Mouse (Mus musculus) embryonic stem cell, embryonic (primary cell): ENCODE measurements at regions not wholly inside any gene's neighbourhood (a gene's known extent, or its start where the extent isn't known, plus 50 kb on each side); places are given as distances from the start of the nearest gene placed in this dataset.

Experiments used
- CTCF ChIA-PET, 4 experiments: fragments of 300-600 bp in 2 of 4; fragments of 350-600 bp in 2 of 4; sonication (Branson Sonifier 250); formaldehyde crosslinking; loops; one replicate each; lab custom pipeline; 2022; ENCODE audit warnings: inconsistent platforms in 2 of 4; lab: Charles Lee
- POLR2A ChIA-PET, 4 experiments: fragments of 300-600 bp in 2 of 4; fragments of 350-600 bp in 2 of 4; sonication (Branson Sonifier 250); formaldehyde crosslinking; loops; one replicate each; lab custom pipeline; 2022; ENCODE audit warnings: antibody characterized with exemption in 4 of 4, inconsistent platforms in 1 of 4; lab: Charles Lee

DNA sequence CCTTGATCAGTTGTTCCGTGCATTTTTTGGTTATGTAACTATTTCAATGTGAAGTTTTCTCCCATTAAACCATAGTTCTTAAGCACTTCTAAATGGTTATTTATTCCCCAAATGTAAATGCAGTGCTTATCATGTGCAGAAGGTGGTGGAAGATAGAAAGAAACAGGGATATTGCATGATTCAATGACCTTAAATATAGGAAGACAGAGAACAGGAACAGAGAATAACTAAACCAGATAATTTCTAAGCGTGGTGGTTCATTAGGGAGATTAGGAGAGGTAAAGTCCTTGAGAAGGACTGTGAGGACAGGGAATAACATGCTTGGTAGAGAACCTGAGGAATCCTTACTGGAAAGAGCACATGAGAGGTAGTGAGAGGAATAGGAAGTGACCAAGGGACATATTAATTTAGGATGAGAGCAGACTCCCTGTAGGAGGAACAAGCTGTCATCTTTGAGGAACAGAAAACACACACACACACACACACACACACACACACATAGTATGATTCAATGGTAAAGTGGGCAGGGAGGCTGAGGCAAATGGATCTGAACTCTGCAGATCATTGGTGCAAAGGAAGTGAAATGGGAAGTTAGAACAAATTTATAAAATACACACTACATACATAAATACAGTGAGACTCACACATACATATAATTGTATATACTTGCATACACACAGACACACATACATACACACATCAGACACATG lies 143.4 kb upstream of the Chl1 start:
- CTCF ChIA-PET, result no interaction called here
- POLR2A ChIA-PET, result no interaction called here

DNA sequence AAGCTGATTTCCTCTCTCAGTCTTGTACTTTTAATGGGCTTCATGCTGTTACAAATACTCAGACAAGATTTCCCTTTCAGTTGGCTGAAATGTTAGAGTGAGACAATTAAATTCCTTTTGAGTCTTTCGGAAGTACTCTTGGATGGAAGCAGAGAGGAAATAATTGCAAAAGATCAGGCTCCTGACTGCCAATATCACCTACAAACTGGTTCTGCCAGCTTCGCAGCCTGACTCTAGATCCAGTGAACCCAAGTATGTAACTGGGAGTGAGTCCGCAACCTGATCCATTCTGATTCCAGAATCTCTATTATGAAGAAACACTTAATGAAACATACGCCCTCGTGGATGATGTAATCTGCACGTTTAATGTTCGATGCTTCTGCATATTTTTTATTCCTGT lies 135.4 kb upstream of the Chl1 start:
- ChIA-PET POLR2A (no interaction called here), CTCF (no interaction called here)

DNA sequence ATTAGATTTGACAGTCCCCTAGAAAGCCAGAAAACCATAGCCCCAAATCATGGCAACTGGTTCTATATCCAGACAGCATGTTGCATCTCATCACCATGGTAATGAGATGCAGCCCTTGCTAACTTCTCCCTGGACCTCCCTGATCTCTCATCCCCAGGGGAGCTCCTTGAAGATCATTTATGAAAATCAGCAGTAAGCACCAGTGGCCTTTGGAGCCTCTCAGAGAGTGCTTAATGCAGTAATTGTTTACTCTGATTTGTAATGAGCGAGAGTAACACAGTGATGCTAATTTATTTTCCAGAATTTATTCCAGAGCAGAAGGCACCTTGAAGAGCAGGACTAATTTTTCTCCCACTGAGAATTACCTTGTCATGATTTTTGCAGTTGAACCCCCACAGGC lies 133.1 kb upstream of the Chl1 start:
- ChIA-PET CTCF (no interaction called here), POLR2A (no interaction called here)

DNA sequence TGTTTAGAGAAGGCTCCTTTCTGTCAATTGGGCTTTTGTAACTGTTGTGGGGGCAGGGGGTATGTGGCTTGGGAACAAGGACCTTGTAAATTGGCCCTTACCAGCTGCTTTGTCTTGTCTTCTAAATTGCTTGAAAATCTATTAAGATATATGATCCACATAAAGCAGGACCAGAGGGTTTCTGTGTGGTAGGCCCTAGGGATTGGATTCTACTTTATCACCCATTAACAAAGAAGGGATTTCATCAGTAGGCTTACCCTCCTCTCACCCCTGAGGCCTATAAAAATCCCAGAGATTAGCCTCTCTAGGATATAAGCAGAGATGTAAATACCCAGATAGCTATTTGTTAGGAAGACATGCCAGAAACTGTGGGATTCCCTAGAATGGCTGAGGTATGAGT lies 132.3 kb upstream of the Chl1 start:
- POLR2A ChIA-PET, result no interaction called here

DNA sequence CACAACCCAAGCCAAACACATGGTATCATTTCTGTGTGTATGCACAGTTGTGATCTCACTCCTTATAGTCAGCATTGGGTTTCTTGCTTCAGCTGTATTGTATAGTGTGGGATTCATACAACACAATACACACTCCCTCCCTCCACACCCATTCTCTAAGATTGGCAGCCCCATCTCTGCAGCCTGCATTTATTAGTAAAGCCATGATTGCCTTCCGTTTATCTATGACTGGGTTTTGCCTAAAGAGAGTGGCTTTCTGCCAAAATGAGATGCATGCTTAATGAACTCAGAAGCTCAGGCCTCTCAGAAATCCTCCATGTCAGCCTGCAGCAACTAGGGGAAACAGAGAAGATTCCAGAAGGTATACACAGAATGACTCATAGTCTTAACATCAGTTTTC lies 129.4 kb upstream of the Chl1 start:
- ChIA-PET POLR2A (no interaction called here), CTCF (no interaction called here)

More for the DNA sequence above, 132.3 kb upstream of the Chl1 start:
- CTCF ChIA-PET, result no interaction called here

DNA sequence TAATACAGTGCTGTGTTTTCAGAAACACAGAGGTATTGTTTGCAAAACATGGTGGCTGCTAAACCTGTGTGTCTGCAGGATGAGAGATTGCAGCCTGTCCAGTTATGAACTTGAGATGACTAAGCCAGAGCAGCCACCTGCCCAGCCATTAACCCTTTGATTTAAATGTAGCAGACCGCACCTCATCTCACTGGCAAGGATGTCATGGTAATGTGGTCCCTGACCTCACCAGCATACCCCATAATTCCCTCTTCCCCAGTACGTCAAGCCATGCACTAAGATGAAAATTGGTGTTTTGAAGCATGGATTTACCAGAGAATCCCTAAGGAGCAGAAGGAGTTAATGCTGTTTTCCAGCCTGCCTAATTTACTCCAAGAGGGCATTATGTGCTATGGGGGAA lies 128.5 kb upstream of the Chl1 start:
- CTCF ChIA-PET, result no interaction called here
- POLR2A ChIA-PET, result no interaction called here

DNA sequence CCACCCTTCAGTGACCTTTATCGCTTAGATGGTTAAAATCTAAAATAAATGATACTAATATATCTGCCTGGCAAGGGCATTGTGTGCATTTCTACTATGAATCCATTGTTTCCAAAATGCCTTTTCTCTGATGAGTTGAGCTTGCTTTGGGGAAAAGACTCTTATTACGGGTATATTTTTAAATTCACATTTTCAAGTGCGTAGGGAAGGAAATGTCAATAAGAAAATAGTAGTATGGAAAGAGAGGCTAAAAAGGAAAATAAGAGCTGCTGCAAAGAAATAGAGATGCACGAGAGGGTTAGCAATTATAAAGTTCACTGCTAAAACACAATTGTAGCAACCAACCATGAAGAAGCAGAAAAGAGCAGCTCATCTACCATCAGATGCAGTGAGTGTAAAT lies 123.8 kb upstream of the Chl1 start:
- ChIA-PET POLR2A (no interaction called here), CTCF (no interaction called here)

DNA sequence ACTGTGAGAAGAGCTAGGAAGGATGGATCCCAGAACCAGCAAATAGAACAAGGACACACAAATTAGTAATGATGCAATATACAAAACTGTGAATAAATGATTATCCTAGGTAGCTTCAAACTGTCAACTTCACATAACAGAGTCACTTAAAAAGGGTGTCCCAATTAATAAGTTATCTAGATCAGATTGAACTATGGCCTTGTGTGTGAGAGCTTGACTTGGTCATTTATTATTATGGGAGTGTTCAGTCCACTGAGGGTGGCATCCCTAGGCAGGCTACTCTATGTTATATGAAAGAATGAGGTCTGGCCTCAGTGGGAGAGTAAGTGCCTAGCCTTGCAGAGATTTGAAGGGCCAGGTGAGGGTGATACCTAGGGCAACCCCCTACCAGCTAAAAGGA lies 104.4 kb upstream of the Chl1 start:
- CTCF ChIA-PET, result no interaction called here
- POLR2A ChIA-PET, result no interaction called here

DNA sequence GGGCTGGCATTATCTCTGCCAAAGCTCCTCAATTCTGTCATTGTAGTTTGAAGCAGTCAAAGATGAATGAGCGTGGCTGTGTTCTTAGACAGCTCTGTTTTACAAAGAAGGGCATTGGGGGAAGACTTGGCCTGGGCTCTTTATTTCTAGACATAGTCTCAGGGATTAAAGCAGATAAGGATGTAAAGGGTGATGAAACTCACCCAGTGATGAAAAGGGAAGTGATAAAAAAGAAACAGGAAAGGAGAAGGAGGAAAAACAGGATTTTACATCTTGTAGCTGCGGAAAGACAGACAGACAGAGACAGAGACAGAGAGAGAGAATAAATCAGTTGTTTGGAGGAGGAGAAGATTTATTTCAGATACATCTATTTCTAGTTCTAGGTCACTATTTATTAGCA lies 95.5 kb upstream of the Chl1 start:
- ChIA-PET POLR2A (no interaction called here), CTCF (no interaction called here)

DNA sequence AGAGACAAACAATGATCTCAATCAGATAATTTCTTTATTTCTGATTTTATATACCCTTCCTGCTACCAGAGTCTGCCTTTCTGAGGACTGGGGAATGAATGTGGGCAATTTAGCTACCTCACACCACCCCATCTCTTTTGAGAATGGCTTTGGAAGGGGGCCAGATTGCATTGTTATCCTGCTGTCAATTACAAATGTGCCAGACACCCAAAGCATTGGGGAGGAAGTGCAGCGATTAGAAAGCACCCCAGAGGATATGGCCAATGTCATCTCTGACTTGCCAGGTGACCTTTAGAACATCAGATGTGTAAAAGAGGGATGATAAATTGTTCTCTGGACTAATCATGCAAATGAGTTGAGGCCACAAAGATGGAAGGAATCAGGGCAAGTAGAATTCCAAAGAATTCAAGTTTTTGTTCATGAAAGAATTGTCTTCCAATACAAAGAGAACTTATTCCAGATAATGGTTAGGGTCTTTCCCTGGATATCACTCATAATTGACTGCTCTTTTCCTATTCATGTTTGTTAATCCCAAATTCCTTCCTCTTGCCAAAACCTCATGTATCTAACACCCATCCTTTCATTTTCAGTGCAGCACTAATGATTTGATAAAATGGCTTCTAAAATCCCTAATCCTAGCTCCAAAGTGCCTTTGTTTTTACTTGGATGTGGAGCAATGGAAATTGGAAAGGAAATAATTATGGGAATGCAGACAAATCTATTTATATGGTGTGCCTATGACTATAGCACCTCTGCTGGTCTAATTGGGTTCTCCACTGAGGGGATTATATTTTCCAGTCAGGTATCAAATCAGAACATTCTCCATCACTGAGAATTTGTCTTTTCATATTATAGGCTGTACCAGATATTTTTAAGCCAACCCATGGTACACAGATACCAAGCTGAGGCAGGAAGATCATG lies 89.1 kb upstream of the Chl1 start:
- ChIA-PET POLR2A (no interaction called here), CTCF (no interaction called here)

DNA sequence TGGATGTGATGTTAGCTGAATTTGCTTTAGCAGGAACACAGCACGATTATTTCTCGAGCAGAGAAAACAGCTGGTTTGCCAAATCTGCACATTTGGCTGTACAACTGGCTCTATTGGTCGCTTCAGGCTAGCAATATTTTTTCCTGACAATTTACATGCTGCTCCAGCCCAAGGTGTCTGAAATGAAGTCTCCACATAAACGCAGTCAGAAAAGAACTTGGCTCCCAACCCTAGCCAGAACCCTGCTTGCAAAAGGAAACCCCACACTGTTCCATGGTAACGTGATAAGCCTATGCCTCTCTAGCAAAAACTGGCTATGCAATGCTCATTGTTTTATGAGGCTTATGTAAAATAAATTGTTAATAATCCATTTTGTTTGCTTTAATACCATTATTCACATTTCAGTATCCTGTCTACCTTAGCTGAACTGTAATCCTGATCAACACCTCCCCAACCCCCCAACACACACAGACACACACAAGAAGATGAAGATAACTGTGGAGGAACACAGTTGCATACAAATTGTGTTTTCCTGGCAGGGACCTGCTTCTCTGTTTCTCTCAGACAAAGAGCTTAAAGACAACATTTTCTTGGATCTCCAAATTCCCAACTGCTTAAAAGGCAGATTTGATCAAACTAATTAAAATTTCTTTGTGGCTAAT lies 79.3 kb upstream of the Chl1 start:
- ChIA-PET CTCF (no interaction called here), POLR2A (no interaction called here)

DNA sequence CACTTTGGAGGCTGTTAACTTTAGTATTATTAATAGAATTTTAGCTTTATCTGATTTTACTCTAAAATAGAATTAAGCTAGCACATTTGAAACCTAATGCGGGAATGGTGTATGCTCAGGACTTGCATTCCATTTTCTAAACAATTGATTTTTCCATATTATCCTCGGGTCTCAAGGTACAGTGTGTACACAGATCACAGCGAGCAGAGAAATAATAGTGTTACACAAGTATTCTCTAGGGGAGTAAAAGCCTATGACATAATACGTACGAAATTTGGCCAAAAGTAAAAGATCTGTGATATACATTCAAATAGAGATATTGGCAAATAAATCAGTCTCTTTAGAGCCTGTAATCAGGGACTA lies 78.8 kb upstream of the Chl1 start:
- POLR2A ChIA-PET, result no interaction called here
- CTCF ChIA-PET, result no interaction called here
